8 mouse cellular contexts compared by ENCODE assay signal in genomic region chr8:109564766-109565165, GRCm38 (mm10). TPM values are rescaled to one million over a fixed set of nuclear protein-coding genes. Genes with fewer than 3 reads are reported as not detected.
DNase-seq lines count a peak whose midpoint lies in the region; ATAC-seq and TF ChIP-seq lines count a peak whose summit lies in the region.

No protein-coding gene starts in this region.

- DNase-seq in lung, postnatal 0 days (ENCODE audit: low spot score): no peak
- no peak for DNase-seq in lung, adult 18-20 months
- DNase-seq in limb, embryonic 10.5 days (ENCODE audit: low spot score): no peak
- no peak for DNase-seq in frontal cortex, postnatal 10 days (ENCODE audit: low spot score in 2 of 2)
- DNase-seq in kidney, adult 11 months: no peak
- DNase-seq in embryo, embryonic 10 days (ENCODE audit: low spot score): no peak

- no peaks in the 10 kb centered on the region for H3K9me3 ChIP-seq in lung, postnatal 0 days (ENCODE audit: low read length)
- no peaks in the 10 kb centered on the region for H3K9me3 ChIP-seq in embryonic facial prominence, embryonic 12.5 days
- no peaks in the 10 kb centered on the region for H3K9me3 ChIP-seq in limb, embryonic 10.5 days (replicated peaks)

- H3K4me2 ChIP-seq in lung, postnatal 0 days (replicated peaks; ENCODE audit: low read depth, low read length): peak overlapping the region; percentile 76
- H3K4me2 ChIP-seq in embryonic facial prominence, embryonic 12.5 days (replicated peaks): peak overlapping the region; percentile 72

- peak overlapping the region; percentile 84 for H3K4me3 ChIP-seq in lung, postnatal 0 days (ENCODE audit: low read depth, low read length)
- H3K4me3 ChIP-seq in embryonic facial prominence, embryonic 12.5 days: peak overlapping the region; percentile 76
- H3K4me3 ChIP-seq in limb, embryonic 10.5 days: peak overlapping the region; percentile 90
- H3K4me3 ChIP-seq in small intestine, adult 2 months (ENCODE audit: low read depth, low read length): peak overlapping the region; percentile 90

- H3K4me1 ChIP-seq in lung, postnatal 0 days (ENCODE audit: insufficient read depth, low read depth, low read length): peaks cover 4% of the 10 kb centered on the region; the same call in 1 of the 2 replicates
- H3K4me1 ChIP-seq in embryonic facial prominence, embryonic 12.5 days: peaks cover 15% of the 10 kb centered on the region; the same call in 1 of the 2 replicates
- peaks cover 18% of the 10 kb centered on the region for H3K4me1 ChIP-seq in limb, embryonic 10.5 days
- no peaks in the 10 kb centered on the region; the same call in 1 of the 2 replicates for H3K4me1 ChIP-seq in small intestine, adult 2 months (ENCODE audit: control insufficient read depth, insufficient read depth, insufficient read length, low read length)

- no peak for ATAC-seq in lung, postnatal 0 days
- no peak for ATAC-seq in embryonic facial prominence, embryonic 12.5 days (ENCODE audit: insufficient number of reproducible peaks, insufficient read depth, low FRiP score, low TSS enrichment)

- TF ChIP-seq CTCF in lung, postnatal 0 days (IDR thresholded peaks at IDR 0.05): no peak
- TF ChIP-seq CTCF in small intestine, adult 2 months (IDR thresholded peaks at IDR 0.05; ENCODE audit: extremely low read depth, insufficient read length, insufficient replicate concordance, low read depth, low read length): no peak

- H3K27me3 ChIP-seq in lung, postnatal 0 days (replicated peaks; ENCODE audit: insufficient read depth, low read length): no peaks in the 10 kb centered on the region
- H3K27me3 ChIP-seq in embryonic facial prominence, embryonic 12.5 days: no peaks in the 10 kb centered on the region
- H3K27me3 ChIP-seq in limb, embryonic 10.5 days (ENCODE audit: low read depth, poor library complexity, severe bottlenecking): no peaks in the 10 kb centered on the region
- no peaks in the 10 kb centered on the region for H3K27me3 ChIP-seq in small intestine, adult 2 months (ENCODE audit: control insufficient read depth, insufficient read depth, low read length)

- TF ChIP-seq POLR2A in small intestine, adult 2 months (IDR thresholded peaks at IDR 0.05; ENCODE audit: low read depth, low read length): no peak

- H3K9ac ChIP-seq in lung, postnatal 0 days (replicated peaks; ENCODE audit: low read depth): peak overlapping the region; percentile 97
- H3K9ac ChIP-seq in embryonic facial prominence, embryonic 12.5 days: peak overlapping the region; percentile 91

- H3K36me3 ChIP-seq in lung, postnatal 0 days (ENCODE audit: insufficient read depth, low read length): peaks cover 29% of the 10 kb centered on the region
- peaks cover 38% of the 10 kb centered on the region for H3K36me3 ChIP-seq in embryonic facial prominence, embryonic 12.5 days
- H3K36me3 ChIP-seq in limb, embryonic 10.5 days: peaks cover 38% of the 10 kb centered on the region
- peaks cover 33% of the 10 kb centered on the region for H3K36me3 ChIP-seq in small intestine, adult 2 months (ENCODE audit: control insufficient read depth, insufficient read depth, low read length)

- no peak for TF ChIP-seq EP300 in lung, postnatal 0 days (IDR thresholded peaks at IDR 0.05)

- H3K27ac ChIP-seq in lung, postnatal 0 days (ENCODE audit: low read length): peak overlapping the region; percentile 98
- peak overlapping the region; percentile 89; the same call in 1 of the 2 replicates for H3K27ac ChIP-seq in embryonic facial prominence, embryonic 12.5 days
- H3K27ac ChIP-seq in limb, embryonic 10.5 days: peak overlapping the region; percentile 93
- peak overlapping the region; percentile 89 for H3K27ac ChIP-seq in small intestine, adult 2 months (ENCODE audit: insufficient read depth, low read depth, low read length)

- 5% methylated on average over 10 of the region's 10 CpGs for WGBS in lung, postnatal 0 days
- 4% methylated on average over 10 of the region's 10 CpGs for WGBS in embryonic facial prominence, embryonic 12.5 days
- 4% methylated on average over 10 of the region's 10 CpGs for WGBS in limb, embryonic 10.5 days
- WGBS in small intestine, adult 2 months: 3% methylated on average over 10 of the region's 10 CpGs

RNA-seq across cellular contexts. Expression of gene Dhx38, which starts 0.9 kb away (rescaled TPM):
- polyA plus RNA-seq in lung, postnatal 0 days (2015; fragmentation: Nextera tagmentation; extraction: Ambion mirVana): 12.5 and 12.7 TPM in 2 replicates
- 29.9 and 32.2 TPM in 2 replicates for polyA plus RNA-seq in embryonic facial prominence, embryonic 12.5 days (2016; fragmentation: Nextera tagmentation; extraction: Ambion mirVana)
- polyA plus RNA-seq in limb, embryonic 10.5 days (2016; fragmentation: Nextera tagmentation; extraction: Ambion mirVana): 46.4 and 46.6 TPM in 2 replicates
- polyA plus RNA-seq in small intestine, adult 2 months (2012; rRNA removed): 10.2 and 22.1 TPM in 2 replicates

RNA-seq across cellular contexts. Expression of gene Txnl4b, which starts 0.9 kb away (rescaled TPM):
- polyA plus RNA-seq in lung, postnatal 0 days (2015; fragmentation: Nextera tagmentation; extraction: Ambion mirVana): 24.4 and 25.0 TPM in 2 replicates
- 21.2 and 22.4 TPM in 2 replicates for polyA plus RNA-seq in embryonic facial prominence, embryonic 12.5 days (2016; fragmentation: Nextera tagmentation; extraction: Ambion mirVana)
- 25.2 and 26.2 TPM in 2 replicates for polyA plus RNA-seq in limb, embryonic 10.5 days (2016; fragmentation: Nextera tagmentation; extraction: Ambion mirVana)
- 2.4 and 3.5 TPM in 2 replicates for polyA plus RNA-seq in small intestine, adult 2 months (2012; rRNA removed)

RNA-seq across cellular contexts. Expression of gene Hp, which starts 14.2 kb away (rescaled TPM):
- polyA plus RNA-seq in lung, postnatal 0 days (2015; fragmentation: Nextera tagmentation; extraction: Ambion mirVana): 703 and 838 TPM in 2 replicates
- polyA plus RNA-seq in embryonic facial prominence, embryonic 12.5 days (2016; fragmentation: Nextera tagmentation; extraction: Ambion mirVana): 0.55 and 0.90 TPM in 2 replicates
- polyA plus RNA-seq in limb, embryonic 10.5 days (2016; fragmentation: Nextera tagmentation; extraction: Ambion mirVana): 0.61 and 0.98 TPM in 2 replicates
- polyA plus RNA-seq in small intestine, adult 2 months (2012; rRNA removed): 0.94 and 5.7 TPM in 2 replicates

RNA-seq across cellular contexts. Expression of gene Dhodh, which starts 43.7 kb away (rescaled TPM):
- 16.2 and 18.5 TPM in 2 replicates for polyA plus RNA-seq in lung, postnatal 0 days (2015; fragmentation: Nextera tagmentation; extraction: Ambion mirVana)
- 50.4 and 54.8 TPM in 2 replicates for polyA plus RNA-seq in embryonic facial prominence, embryonic 12.5 days (2016; fragmentation: Nextera tagmentation; extraction: Ambion mirVana)
- polyA plus RNA-seq in limb, embryonic 10.5 days (2016; fragmentation: Nextera tagmentation; extraction: Ambion mirVana): 60.1 and 62.2 TPM in 2 replicates
- polyA plus RNA-seq in small intestine, adult 2 months (2012; rRNA removed): 5.9 and 11.9 TPM in 2 replicates

RNA-seq across cellular contexts. Expression of gene Pkd1l3, which starts 49.6 kb away (rescaled TPM):
- polyA plus RNA-seq in lung, postnatal 0 days (2015; fragmentation: Nextera tagmentation; extraction: Ambion mirVana): 0.07 and 0.13 TPM in 2 replicates
- 0.13 and 0.22 TPM in 2 replicates for polyA plus RNA-seq in embryonic facial prominence, embryonic 12.5 days (2016; fragmentation: Nextera tagmentation; extraction: Ambion mirVana)
- polyA plus RNA-seq in limb, embryonic 10.5 days (2016; fragmentation: Nextera tagmentation; extraction: Ambion mirVana): 0.21 and 0.43 TPM in 2 replicates
- 0.03 and 0.10 TPM in 2 replicates for polyA plus RNA-seq in small intestine, adult 2 months (2012; rRNA removed)

Comparison
In these comparisons a context has a peak if more than half of its experiments do, and no peak if none do; other contexts are left out.
1. RNA of gene Hp, which starts 14.2 kb away (polyA plus RNA-seq): 703 to 838 TPM in lung, postnatal 0 days; 0.94 to 5.7 TPM in small intestine, adult 2 months, 0.61 to 0.98 TPM in limb, embryonic 10.5 days and 0.55 to 0.90 TPM in embryonic facial prominence, embryonic 12.5 days; every median in the first group is over 100 times any median in the second.
2. Peak in every context shown above with its lines, with median percentiles within 50 percentile points of each other: H3K27ac ChIP-seq and H3K4me3 ChIP-seq.